Mouse (Mus musculus) CD4-positive helper T cell, adult 2 months (primary cell): ENCODE data around the gene 6430548M08Rik.

Experiments used
- DNase-seq: peaks from one replicate; pipeline ENCODE4 v3.0.0-alpha.2; 2012; ENCODE audit warnings: low read depth, missing footprints, low spot score

Gene 6430548M08Rik

DNA sequence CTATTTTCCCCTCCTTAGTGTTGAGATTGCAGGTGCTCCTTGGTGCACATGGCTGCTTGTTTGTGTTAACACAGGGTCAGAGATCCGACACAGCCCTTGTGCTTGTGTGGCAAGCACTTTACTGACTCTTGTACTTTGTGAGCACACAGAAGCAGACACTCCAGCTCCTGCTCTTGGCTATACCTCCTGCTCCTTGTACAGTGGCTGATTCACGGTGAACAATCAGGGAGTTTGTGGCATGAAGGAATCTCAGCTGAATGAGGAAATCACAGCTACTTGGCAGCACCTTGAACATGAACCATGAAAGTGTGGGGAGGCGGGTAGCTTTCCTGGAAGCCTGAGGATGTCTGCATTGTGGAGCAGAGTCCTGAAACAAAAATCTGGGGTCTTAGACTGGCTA is 26.8 kb downstream of the 6430548M08Rik start:
- DNase-seq: no peak

DNA sequence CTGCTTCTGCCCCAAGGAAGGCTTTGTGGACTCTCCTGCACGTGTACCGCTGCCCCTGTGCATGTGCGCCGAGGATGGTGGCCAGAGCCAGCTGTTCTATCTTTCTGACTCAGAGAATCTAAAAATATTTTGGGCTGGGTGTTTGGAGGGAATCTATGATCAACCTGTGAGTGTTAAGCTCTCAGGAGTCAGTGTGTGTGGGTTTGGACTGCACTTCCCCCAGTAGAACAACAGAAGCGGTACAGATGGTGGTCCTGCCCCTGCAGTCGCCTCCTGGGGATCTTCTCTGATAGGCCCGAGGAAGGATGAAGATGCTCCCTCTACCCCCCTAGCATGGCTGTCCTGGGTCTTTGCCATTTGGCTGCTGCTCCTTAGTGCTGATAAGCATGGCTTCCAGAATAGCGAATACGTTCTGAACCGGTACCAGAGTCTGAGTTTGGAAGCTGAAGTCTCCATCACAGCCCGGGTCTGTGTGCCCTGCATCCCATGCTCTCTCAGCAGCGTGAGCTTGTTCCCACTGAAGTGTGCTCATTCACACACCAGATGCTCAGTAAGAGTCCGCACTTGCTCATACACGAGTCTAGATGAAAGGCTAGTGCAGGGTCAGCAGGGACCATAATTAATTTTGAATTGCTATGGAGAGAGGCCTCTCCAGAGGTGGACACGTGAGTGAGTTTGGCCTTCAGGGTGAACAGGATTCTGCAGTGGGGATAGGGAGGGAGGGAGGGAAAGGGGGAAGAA is 30.1 kb downstream of the 6430548M08Rik start:
- no peak for DNase-seq

DNA sequence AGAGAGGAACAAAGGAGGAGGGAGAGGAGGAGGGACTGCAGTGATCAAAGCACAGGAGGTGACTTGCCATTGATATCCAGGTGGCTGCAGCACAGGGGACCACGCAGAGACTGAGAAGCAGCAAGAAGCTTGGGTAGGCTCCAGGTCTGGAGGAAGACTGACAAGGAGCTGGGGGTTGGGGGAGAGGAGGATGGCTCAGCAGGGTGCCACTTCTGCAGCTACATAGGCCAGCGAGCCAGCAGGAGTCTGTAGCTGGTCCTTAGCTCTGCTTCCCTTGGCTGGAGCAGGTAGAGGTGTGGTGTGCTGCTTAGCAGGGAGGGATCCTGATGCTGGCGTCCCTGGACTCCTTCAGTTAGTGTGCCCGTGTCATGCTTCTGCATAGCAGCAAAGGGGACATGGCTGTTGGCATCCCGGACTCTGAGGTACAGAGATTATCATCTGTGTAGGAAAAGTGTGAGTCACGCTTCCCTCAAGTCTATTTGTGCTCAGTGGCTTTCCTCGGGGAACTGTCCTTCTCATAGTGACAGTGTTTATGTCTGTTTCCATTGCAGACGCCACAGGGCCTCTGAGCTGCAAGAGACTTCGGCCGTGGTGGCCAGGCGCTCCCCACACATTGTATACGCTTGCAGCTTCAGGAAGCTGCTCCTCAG is 30.8 kb downstream of the 6430548M08Rik start:
- DNase-seq: no peak

DNA sequence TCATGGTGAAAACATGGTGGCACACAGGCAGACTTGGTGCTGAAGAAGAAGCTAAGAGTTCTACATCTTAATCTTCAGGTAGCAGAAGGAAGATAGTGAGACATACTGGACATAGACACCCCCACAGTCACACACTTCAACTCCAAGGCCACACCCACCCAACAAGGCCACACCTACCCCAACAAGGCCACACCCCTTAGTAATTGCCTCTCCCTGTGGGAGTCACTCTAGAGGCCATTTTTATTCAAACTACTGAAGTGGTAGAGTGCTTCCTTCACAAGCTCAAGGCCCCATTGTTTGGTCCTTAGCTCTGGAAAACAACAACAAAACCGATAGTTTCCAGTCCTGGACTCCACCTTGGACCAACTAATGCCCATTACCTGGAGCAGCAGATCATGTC is 32.1 kb downstream of the 6430548M08Rik start:
- DNase-seq: no peak

DNA sequence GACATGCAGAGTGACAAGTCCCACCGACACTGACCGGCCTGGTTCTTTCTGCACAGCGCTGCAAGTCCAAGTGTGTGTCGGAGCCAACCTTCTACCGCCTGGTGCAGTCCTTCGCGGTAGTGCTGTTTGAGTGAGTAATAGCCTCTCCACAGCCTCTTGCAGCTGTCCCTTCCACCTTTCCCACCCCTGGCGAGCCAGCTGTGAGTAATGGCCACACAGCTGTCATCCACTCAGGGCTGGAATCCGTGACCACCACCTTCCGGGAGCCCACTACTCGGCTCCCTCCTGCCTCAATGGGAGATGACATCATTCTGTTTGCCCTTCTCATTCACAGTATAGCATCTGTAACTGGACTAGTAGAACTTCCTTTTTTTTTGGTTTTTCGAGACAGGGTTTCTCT is 36.1 kb downstream of the 6430548M08Rik start:
- no peak for DNase-seq

DNA sequence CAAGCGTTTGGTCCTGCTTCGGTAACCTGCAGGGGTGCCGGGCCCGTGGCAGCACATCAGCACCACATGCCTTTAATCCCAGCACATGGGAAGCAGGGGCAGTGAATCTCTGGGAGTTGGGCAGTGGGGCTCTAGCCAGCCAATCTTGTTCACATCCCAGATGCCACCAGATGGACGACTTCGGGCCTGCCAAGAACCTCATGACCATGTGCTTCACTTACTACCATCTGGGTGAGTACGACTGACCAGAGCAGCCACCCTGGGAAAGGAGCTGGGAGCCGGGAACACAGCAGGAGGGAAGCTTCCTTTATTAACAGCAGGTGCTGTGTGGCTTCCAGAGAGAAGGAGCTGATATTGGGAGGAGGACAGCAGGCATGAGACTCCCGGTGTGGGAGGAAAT is 37.2 kb downstream of the 6430548M08Rik start:
- no peak for DNase-seq

GRCm38 (mm10) chr8:120152636-120153035 is 38.7 kb downstream of the 6430548M08Rik start:
- no peak for DNase-seq

- DNase-seq: no peak
Measured at GRCm38 (mm10) chr8:120160366-120160765, 46.4 kb downstream of the 6430548M08Rik start.

DNA sequence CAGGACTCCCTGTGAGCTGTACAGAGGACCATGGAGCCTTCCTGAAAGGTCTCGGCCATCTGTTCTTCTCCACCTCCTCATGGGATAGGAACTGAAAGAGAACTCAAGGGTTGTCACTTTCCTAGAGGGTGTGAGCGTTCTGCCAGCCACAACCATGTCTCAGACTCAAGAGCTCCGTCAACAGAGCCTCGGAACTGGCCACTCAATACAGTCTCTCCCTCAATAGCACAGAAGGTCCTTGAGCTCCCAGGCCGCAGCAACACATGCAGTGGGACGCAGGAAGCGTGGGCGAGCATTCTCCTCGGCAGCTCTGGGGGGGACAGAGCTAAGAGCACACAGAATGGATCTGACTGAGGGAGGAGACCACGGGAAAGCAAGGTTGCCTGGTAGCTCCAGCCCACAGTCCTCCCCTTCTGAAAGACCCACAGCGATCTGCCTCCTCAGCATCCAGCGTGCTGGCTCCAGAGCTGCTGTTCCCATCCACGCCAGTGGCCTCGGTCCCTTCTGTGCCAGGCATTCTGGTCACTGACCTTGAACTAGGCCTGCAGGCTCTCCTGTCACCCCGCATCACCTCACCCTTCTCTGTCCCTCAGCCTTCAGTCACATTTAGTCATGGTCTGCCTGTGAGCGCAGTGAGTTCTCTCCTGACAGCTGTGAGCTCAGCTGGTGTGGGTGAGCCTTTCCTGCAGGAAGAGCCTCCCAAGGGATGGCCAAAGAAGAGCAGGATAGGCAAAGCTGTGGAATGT is 47.9 kb downstream of the 6430548M08Rik start:
- no peak for DNase-seq

- no peak for DNase-seq
Measured at GRCm38 (mm10) chr8:120162404-120162752, 48.4 kb downstream of the 6430548M08Rik start.

GRCm38 (mm10) chr8:120163376-120163775 is 49.4 kb downstream of the 6430548M08Rik start:
- DNase-seq: no peak

DNA sequence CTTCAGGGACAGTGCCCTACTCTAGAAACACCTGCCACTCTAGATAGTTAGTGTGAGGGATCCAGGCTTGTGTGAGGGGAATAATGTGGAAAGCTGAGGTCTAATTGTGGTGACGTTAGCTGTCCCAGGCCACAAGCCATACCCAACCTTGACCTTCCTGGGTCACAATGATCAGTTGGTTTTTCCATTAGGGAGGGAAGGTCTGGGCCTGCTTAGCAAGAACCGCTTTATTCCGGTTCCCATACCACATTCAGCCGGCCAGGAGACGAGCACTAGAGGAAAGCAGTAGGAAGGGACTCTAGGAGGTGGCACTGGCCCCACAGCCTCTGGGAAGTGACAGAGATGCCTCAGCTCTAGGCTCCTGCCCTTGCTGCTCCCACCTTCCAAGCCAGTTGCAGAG is 50.1 kb downstream of the 6430548M08Rik start:
- no peak for DNase-seq

DNA sequence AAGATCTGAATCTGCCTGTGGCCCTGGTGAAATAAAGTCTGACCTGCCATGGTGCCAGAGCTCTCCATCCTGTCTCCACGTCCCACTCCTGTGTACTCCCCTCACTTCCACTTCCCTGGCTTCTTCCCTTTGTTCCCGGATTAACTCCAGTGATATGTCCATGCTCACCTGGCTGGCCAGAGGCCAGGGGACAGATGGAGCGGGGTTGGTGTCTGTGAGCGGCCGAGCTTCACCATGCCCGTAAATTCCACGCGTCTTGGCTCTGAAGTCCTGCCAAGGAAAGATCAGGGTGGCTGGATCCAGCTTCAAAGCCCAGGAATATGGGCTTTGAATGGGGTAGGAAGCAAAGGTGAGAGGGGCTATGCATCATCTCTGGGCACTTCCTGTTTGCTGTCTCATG is 53.2 kb downstream of the 6430548M08Rik start:
- DNase-seq: no peak

GRCm38 (mm10) chr8:120167821-120168220 is 53.9 kb downstream of the 6430548M08Rik start:
- DNase-seq: no peak

- no peak for DNase-seq
Measured at GRCm38 (mm10) chr8:120169119-120169518, 55.2 kb downstream of the 6430548M08Rik start.

- no peak for DNase-seq
Measured at GRCm38 (mm10) chr8:120173195-120173594, 59.2 kb downstream of the 6430548M08Rik start.

DNA sequence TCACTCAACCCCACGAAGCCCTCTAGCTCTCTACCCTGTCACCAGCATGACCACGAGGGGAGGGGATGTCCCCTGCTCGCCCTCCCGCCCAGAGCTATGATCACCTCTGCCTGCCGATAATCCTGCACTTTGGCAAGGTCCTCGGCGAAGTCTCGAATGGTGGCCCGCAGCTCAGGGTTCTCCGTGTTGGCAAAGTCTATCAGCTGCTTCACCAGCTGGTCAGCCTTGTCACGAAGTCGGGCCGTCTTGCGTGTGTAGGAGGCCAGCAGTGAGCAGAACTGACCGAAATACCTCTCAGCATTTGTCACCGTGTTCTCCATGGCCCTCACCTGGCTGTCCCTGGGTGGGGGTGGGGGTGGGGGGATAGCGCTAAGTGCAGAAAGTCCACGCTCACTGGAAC is 60.7 kb downstream of the 6430548M08Rik start:
- no peak for DNase-seq

DNA sequence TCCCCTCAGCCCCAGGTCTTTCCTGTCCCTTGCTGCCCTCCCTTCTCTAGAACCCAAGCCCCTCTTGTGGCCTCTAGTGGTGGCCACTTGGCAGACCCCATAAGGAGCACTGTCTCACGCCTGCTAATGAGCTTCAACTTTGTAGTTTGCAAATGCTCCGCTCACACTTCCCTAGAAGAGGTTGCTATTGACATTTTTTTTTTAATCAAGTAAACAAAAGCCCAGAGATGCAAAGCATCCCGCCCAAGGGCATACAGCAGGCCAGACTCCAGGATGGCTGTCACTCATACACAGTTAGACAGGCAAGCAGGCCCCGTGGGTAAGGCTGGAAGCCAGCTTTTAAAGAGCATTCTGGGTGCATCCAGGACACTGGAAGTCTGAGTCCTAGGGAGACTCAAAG is 62.7 kb downstream of the 6430548M08Rik start:
- no peak for DNase-seq

- peak; percentile 48 for DNase-seq
Measured at GRCm38 (mm10) chr8:120177318-120178123, 63.6 kb downstream of the 6430548M08Rik start, which contains the start of gene Fam92b. TSS of gene Fam92b (minus strand) at chr8:120177466.

DNA sequence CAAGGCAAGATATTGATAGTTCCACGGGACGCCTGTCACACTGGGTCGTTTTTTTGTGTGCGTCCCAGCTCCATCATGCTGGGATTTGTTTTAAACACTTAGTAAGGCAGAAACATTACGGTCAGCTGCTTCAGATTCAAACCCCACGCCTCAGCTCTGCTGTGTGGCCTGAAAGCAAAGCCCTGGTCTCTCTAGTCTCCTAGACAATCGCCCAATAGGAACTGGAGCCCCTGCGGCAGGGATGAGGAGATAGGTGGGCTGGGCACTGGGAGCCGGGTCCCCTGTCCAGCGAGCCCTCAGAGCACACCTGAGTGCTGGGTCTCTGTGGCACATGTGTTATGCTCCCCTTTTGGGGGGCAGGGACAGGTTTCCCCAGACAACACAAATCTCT is 64.2 kb downstream of the 6430548M08Rik start:
- DNase-seq: no peak

DNA sequence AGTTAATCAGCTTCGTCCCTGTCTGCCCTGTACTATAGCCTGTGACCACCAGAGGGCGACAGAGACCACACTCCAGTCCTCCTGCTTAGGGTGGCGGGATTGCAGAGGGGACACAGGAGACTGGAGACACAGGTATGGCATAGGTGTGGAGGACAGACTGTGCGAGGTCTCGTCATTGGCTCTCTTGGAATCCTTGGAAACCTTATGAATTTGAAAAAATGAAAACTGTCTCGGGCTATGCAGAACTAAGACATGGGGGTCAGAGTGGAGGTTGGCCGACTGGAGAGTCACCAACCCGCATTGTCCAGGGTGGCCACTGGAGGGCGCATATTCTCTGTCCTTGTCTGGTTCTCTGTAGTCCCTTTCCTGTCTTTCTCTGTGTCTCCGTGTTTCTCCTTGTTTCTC is 65.1 kb downstream of the 6430548M08Rik start:
- DNase-seq: peak; percentile 82
